Mouse (Mus musculus): ENCODE measurements around the gene Scamp5.

GRCm38 (mm10) chr9:57467896-57468549, at the start of gene Scamp5:
- TF ChIP-seq CTCF (IDR thresholded peaks at IDR 0.05; ENCODE audit: low read depth, low read length) (no peak), TAL1 (conservative IDR thresholded peaks at IDR 0.05; ENCODE audit: low read depth, low read length) (no peak), GATA1 (IDR thresholded peaks at IDR 0.05; ENCODE audit: borderline replicate concordance, low read length) (no peak), POLR2AphosphoS5 (IDR thresholded peaks at IDR 0.05; ENCODE audit: insufficient replicate concordance, low read depth, low read length) (no peak), GATA2 (IDR thresholded peaks at IDR 0.05; ENCODE audit: borderline replicate concordance, low read depth, low read length) (no peak)

Data from G1E (cell line).